Mouse (Mus musculus) G1E-ER4 (cell line): ENCODE data around the gene Tmem117. TPM values are rescaled to one million over a fixed set of nuclear protein-coding genes. Genes with fewer than 3 reads are reported as not detected.

ENCODE experiments used
- GATA1 ChIP-seq: IDR thresholded peaks from one replicate; pipeline ENCODE4 v1.8.0; 2012; ENCODE audit warnings: low read length, inconsistent platforms
- polyA plus RNA-seq: library from polyadenylated mRNA; stranded (reverse); fragments of >175 nt; gene quantifications from 2 replicates; pipeline ENCODE4 v1.2.3, GENCODE M21; 2012

Tmem117 gene
- polyA plus RNA-seq, 1 experiment, result not detected

DNA sequence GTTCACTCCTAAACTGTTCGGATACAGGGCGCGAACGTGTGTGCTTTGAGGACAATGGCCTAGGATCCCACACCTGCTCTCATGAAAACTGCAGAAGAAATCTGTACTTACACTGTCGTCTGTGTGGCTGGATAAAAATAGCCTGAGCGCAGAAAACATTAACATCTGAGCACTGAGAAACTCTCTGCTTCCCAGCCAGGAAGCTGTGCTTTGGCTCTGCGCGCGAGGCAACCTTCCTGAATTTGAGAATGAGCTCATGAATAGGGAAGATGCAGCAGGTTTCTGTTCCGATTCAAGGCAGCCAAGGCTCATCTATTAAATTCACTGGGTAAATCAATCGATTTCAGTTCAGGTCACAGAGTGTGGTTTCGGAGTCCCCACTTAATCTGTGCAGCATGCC is 446.3 kb downstream of the Tmem117 start:
- TF ChIP-seq GATA1, result no peak

DNA sequence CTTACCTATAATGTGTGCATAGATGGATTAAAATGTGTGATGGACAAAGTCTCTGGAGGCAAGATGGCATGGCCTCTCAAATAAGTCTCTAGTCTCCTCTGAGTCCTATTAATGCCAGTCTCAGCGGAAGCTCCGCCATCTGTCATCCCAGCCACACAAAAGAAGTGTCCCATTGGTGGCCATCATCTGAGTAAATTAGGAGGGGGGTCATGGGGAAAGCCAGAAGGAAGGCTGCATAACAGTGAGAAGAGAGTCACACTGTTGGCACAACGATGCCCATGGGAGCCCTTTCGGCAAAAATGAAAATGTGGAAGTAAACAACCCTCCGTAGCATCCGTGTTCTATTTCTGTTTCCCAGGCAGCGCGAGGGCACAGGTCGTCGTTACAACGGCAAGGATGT is 452.6 kb downstream of the Tmem117 start:
- TF ChIP-seq GATA1, result no peak

DNA sequence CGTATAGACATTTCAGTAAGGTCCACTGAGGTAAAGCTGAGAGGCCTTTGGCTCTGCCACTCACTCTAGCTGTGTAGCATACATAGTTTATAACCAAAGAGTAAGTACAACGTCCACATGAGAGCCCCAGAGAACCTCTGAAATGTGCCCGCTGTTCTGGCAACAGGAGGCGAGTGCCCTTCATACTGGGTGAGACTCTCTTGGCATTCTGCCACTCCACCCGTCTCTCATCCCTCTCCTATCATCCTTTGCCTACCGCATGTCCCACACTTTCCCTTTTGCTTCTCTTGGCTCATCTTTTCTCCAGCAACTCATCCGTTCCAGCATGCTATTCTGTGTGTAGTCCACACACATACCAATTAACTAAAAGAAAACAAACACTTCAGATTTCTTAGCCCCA is 456.9 kb downstream of the Tmem117 start:
- no peak for TF ChIP-seq GATA1

DNA sequence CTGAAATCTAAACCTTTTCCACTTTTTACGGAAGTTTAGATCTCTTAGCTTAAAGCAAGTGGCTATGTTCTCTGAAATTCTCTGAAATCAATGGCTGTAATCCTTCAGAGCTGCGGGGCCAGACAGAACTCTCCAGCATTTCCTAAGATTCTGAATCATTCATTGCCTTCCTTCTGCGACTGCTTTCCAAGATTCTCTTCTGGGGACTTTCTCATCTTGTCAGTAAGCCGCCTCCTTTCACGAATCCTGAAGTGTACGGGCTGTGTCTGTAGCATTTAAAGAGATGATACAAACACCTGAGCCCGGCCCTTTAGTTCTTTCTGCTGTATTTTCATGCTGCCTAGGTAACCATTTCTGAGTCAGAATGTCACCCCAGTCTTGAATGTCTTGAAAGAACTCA is 471.1 kb downstream of the Tmem117 start:
- no peak for TF ChIP-seq GATA1

DNA sequence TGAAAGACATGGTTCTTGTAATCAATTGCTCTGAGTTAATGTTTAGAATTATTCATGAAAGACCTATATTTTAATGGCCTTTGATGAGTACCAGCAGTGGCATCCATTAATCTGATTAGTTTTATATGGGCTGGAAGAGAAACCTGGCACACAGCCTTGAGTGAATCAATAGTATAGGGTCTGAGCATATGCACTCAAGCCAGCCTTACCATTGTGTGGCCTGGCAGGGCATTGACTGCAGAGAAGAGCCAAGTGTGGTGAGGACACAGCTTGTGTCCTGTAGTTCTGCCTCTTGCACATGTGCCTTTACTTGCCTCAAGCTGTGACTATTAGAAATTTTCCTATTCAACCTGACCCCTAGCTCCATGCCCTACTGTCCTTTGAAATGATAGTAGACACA is 472.5 kb downstream of the Tmem117 start:
- no peak for TF ChIP-seq GATA1

DNA sequence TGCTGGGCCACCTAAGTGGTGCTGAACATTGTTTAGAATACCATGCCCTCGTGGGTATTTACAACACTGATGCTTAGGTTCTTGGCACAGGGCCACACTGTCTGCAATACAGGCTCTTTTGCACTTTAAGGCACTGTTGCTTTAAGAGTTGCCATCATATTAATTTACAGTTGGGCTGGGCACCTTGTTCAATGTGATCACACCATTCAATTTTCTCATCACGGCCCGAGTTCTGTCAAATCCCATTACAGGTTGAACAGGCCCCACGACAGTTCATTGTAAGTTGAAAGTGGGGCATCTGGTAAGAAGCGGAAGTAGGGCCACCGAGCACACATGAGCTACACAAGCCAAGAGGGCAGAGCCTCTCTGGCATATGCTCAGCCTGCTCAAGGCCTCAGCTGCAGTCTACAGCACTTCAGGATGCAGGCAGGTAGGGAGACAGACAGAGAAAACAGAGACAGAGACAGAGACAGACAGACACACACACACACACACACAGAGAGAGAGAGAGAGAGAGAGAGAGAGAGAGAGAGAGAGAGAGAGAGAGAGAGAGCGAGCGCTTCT is 478.3 kb downstream of the Tmem117 start:
- TF ChIP-seq GATA1, result no peak

DNA sequence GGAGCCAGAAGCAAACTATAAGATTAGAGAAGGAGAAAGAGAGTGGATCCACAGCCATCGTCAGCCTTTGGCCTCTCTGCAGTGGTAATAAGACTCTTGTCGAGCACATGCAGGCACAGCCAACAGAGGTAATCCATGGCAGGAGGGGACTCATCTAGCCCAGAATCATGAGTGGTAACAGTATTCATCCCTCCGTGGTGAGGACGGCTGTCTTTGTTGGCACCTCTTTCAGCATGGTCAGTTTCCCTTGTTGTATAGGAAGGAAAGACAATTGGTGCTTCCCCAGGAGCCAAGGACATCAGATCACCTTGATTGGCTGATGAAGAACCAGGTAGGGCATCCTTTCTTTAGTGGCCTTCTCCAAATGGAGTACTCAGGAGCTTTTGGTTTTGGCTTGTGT is 479.6 kb downstream of the Tmem117 start:
- TF ChIP-seq GATA1, result no peak

DNA sequence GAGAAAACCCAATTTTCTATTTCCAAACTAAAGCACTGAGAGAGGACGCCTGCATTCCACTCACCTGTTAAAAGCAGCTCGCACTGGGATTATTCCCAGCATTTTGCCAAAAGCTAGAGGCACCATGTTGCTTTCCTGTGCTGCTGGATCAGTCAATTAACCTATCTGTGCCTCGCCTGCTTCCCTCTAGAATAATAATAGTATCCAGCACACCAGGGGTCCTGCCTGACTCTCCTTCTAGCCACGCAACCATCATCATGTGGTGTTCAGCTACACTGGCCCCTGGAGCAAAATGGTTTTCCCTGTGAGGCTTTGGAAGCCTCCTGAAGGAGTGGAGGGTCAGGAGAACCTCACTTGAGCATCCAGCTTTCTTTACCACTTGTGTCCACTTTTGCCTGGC is 502.4 kb downstream of the Tmem117 start:
- no peak for TF ChIP-seq GATA1

DNA sequence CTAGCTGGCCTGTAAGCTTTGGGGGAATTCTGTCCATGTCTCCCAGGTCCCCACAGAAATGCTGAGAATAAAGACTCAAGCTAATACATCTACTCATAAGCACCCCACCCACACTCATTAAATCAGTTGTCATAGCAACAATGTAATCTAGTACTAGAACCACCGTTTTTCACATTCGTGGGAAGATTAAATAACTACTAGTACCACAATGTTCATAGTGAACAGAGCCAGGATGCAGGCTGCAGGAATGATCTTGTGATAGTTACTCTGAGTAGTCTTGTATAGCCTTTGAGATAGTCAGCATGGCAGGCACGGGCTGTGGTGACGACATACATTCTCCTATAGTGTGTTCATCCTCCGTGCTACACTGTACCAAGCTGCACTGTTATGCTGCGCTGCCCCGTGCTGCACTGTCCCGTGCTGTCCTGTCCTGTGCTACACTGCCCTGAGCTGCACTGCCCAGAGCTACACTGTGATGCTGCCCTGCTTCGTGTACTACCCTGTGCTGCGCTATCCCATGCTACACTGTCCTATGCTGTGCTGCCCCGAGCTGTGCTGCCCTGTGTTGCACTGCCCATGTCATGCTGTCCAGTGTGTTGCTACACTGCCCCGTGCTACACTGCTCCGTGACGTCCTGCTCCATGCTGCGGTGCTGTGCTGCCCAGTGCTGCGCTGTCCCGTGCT is 507.0 kb downstream of the Tmem117 start:
- no peak for TF ChIP-seq GATA1

DNA sequence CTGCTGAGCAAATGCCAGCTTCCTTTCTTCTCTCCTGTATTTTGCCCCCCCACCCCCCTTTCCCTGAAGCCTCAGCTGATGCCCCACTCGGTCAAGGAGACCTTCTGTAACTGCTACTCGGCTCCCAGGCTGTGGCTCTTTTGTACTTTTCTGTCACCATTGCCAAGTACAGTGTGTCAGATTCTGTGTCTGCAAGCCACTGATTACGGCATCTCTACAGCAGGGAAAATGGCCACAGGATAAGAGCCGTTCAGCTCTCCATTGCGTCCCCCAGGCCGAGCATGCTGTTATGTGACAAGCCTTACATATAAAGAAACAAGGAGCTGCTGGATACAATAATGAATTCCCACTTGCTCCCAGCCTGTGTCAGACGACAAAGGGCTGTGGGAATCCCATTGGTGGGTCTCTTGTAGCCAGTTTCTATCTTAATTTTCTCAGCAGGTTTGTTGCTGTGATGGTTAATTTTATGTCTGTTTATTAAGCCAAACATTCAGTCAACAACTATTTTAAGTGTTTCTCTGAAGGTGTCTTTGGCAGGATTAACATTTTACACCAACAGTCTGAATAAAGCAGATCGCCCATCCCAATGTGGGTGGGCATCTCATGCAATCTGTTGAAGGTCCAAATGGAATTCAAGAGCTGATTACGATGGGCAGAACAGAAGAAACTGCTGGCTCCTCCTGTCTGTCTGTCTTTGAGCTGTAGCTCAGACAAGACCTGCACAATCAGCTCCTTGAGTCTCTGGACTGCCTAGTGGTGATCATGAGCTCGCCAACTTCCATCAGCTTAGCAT is 508.2 kb downstream of the Tmem117 start:
- TF ChIP-seq GATA1, result no peak

DNA sequence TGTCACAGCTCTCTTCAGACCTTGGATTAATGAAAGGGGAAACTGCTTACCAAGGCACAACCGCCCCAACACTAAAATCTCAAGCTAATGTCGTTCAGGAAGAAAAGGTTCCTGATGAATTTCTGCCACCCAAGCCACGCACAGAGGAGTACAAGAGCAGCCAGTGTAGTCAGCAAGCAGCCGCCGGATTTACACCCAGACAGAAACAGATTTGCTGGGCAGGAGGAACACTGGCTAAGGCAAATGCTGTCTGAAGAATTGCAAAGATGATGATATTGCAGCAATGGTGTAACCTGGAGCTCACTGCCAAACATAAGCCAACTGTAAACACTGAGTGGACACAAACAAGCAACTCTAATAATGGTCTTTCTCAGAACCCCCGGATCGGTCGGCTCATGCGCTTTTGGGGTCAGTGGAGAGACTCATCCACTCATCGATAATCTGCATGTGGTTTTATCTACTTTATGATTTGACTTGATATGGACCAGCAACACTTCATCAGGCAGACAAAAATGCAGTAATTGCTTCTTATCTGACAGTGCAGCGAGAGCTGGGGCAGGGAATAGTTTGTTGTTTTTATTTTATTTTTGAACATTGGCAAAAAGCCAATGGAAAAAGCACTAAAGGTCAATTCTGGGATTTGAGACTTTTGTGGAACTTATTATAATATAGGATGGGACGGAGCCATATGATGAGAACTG is 509.8 kb downstream of the Tmem117 start:
- no peak for TF ChIP-seq GATA1

DNA sequence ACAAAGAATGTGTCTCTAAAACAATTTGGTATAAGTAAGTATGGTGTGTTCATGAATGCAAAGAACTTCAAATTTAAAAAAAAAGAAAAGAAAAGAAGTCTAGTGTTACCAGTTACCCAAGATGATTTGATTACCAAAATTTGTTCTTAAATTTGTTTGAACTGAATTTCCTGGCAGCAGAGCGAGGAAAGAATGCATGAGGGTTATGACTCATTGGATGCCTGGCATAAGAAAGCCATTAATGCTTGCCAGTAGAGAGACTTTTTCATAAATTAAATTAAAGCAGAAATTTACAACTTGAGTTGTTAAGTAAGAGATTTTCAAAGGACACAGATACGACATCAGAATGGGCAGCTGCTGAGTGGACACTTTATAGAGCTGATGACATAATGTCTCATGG is 515.1 kb downstream of the Tmem117 start:
- TF ChIP-seq GATA1, result no peak

DNA sequence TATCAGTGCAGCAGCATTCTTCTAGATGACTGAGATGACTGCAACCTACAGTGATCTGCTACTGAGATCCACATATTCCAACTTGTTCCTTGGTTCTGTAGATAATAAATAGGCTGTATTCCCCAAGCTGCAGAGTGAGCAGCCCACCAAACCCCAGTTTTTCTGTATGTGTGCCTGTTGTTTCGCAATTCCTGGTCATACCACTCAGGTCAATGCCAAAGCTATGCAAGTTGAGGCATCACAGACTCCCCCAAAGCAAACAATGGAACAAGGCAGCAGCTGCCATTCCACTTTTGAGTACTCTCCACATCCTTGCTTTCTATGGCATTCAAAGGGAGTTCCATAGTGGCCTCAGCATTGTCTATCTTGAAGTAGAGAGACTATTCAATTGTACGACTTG is 516.1 kb downstream of the Tmem117 start:
- no peak for TF ChIP-seq GATA1

Other genes with a start within 250 kb of the Tmem117 start
- gene Adamts20, start 163.8 kb upstream of the Tmem117 start, polyA plus RNA-seq, result not detected in 2 replicates
- 7.3 and 7.6 TPM in 2 replicates for gene Pus7l, start 85.7 kb upstream of the Tmem117 start, polyA plus RNA-seq
- gene Irak4, start 85.6 kb upstream of the Tmem117 start, polyA plus RNA-seq, result 6.9 and 9.0 TPM in 2 replicates
- 9.1 TPM in 2 replicates for gene Twf1, start 39.3 kb upstream of the Tmem117 start, polyA plus RNA-seq